Mouse (Mus musculus) left cerebral cortex, postnatal 25 days (tissue): ENCODE data around the gene Tle2. TPM values are rescaled to one million over a fixed set of nuclear protein-coding genes. Genes with fewer than 3 reads are reported as not detected.

Experiments used
- DNase-seq, 2 experiments: peaks; one replicate each; pipeline ENCODE4 v3.0.0; 2022; ENCODE audit warnings: low spot score in 2 of 2, mixed read lengths in 1 of 2
- intact Hi-C: fragments of 180-260 bp; cut with DNase I; formaldehyde crosslinking; loops from one replicate; pipeline ENCODE4 v1.15.1; 2025
- total RNA-seq, 2 experiments: library from RNA; stranded (reverse); gene quantifications; 2 replicates each; pipeline ENCODE4 v1.2.3; 2021

The Tle2 gene
- 10 to 100 TPM; 28.8 to 30.3 TPM for total RNA-seq

DNA sequence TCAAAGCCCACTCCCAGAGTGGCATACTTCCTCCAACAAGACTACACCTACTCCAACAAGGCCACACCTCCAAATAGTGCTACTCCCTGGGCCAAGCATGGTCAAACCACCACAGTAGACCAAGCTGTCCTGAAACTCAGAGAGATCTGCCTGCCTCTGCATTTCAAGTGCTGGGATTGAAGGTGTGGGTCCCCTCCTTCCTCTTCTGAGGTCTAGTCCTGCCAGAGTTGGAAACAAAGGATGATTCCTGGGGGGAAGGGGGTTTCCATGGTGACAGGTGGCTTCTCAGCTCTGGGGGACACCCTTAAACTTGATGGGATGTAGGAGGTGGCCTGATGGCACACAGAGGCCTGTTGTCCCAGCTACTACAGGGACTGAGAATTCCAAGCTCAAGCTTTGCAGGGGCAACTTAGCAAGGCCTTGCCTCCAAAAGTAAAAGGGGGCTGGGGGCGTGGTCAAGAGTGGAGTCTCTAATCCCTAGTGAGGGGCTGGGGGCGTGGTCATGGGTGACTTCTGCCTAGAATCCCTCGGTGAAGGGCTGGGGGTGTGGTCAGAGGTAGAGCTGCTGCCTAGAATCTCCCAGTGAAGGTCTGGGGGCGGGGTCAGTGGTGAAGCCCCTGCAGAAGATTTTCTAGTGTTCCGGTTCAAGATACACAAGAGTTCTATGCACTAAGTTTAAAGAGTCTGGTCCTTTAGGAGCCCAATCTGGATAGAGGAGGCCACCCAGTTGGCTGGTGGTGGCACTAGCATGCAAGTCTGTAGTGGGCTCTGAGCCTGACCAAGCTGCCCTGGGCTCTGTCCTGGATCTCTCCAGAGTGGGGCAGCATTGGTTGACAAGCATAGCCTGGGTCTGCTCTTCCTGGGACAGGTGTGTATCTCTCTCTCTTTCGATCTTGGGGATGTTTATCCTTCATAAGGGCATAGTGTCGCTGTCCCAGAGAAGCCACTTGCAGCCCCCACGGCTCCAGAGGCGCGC lies at the start of gene Tle2:
Tle2 (plus strand) TSS at position 481 of the 976 bp plus-strand sequence.
- intact Hi-C loops = no loop called here
- no peak for DNase-seq

- DNase-seq = no peak
- intact Hi-C loops = no loop called here
Measured at GRCm38 (mm10) chr10:81525017-81525694, 49.2 kb upstream of the Tle2 start.

DNA sequence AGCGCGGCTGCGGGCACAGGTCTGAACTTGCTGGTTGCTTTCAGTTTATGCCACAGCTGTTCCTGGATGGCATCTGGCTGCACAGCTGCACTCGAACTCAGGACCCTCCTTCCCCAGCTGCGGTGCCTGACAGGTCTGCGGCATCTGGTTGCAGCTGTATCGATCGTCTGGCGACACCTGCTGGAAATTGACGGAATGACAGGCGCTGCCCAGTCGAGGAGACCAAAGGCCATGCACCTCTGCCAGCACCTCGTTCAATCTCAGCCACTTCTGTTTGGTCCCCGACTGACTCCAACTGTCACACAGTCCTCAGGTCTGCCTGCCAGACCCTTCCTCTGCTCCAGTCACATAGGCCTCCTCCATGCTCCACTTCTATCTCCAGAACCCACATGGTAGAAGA lies 47.6 kb upstream of the Tle2 start:
- DNase-seq = peak; percentile 59 to 65
- intact Hi-C loops = loop anchor here (1.0 kb wide), 1 partner anchor 24 kb away; no protein-coding TSS in a partner anchor

DNA sequence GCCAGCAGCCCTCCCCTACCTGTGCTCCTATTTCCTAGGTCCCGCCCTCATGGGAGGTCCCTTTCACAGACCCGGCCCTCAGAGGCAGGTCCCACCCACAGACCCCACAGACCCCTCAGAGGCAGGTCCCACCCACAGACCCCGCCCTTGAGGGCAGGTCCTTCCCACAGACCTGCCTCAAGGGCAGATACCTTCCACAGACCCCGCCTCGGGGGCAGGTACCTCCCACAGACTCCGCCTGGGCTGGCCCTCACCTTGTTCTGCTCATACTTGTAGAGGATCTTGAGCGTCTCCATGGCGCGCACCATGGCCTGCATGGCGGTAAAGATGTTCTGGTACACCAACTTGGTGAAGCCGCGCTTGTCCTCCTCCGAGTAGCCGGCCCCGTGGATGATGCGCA lies 39.5 kb upstream of the Tle2 start:
- DNase-seq = no peak
- intact Hi-C loops = no loop called here

DNA sequence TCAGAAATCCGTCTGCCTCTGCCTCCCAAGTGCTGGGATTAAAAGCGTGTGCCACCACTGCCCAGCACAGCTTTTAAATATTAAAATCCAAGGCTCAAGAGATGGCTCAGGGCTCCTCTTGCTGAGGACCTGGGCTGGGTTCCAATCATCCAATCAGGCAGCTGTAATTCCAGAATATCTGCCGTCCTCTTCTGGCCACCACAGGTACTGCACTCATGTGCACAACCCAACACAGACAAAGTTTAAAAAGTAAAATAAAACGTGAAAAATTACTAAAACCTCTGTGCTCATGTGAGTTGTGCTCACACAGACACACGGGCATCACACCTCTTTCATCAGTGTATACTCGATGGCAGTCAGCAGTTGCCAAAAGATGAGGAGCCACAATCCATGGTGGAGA lies 37.6 kb upstream of the Tle2 start:
- intact Hi-C loops = no loop called here

DNA sequence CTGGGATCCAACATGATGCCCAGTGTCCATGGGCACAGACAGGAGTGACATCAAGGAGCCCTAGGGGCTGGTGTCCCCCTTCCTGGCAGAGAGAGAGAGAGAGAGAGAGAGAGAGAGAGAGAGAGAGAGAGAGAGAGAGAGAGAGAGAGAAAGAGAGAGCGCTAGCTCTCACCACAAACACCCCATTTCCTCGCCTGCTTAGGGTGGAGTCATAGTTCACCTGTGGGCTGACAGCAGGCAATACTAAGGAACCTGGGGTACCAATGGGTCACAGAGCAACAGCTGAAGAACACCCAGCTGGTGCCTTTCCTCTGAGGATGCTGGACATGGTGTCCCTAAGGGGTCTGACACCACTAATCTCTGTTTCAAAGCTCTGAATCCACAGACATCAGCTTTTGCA lies 36.9 kb upstream of the Tle2 start:
- intact Hi-C loops = no loop called here
- no peak for DNase-seq

More for the DNA sequence above, 37.6 kb upstream of the Tle2 start:
- no peak for DNase-seq

DNA sequence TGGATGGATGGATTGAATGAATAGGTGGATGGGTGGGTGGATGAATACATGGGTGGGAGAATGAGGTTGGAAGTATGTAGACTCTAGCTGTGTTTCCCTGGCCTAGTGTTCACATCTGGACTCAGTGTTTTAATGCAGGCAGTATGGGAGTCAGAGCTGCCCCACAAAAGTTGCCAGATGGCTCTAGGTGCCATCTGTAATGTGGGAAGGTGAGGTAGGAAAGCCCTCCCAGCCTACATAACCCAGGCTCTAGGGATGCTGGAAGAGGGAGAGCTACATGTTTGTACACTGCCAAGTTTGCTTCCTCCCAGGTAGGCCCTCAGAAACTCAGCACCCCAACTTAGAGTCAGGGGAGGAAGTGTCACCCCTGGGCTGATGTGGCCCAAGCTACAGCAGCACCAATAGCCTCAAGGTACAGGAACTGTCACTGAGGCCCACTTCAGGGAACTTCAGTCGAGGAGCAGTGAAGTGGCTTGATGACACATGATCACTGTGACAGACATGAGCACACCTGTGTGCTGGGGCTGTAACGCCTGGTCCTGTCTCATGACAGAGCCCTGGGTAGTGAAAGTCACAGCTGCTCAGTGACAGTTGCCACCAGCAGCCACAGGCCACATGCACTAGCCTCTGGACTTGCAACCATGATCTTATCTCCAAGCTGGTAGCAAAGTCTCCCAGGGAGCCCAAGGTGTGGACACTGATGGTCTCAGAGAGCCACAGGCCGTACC lies 35.9 kb upstream of the Tle2 start:
- peak in 1 of 2 experiments; percentile 67 for DNase-seq
- intact Hi-C loops = no loop called here

- no peak for DNase-seq
- intact Hi-C loops = no loop called here
Measured at GRCm38 (mm10) chr10:81541363-81541762, 33.0 kb upstream of the Tle2 start.

DNA sequence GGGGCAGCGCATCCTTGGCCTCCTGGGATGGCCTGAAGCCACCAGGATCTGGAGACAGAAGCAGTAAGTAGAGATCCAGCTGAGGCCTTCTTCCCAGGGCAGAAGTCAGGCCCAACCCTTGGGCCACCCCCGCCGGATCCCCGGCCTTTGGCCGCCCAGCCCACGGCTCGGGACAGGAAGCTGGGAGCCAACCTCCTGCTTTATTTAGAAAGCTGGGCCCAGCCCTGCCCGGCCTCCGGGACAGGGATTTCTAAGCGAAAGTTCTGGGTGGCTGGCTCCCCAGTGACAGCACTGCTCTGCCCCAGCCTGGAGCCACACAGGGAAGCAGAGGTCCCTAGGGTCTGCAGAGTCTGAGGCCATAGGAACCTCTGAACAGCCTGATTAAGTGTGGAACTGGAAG lies 32.6 kb upstream of the Tle2 start:
- intact Hi-C loops = no loop called here
- no peak for DNase-seq

DNA sequence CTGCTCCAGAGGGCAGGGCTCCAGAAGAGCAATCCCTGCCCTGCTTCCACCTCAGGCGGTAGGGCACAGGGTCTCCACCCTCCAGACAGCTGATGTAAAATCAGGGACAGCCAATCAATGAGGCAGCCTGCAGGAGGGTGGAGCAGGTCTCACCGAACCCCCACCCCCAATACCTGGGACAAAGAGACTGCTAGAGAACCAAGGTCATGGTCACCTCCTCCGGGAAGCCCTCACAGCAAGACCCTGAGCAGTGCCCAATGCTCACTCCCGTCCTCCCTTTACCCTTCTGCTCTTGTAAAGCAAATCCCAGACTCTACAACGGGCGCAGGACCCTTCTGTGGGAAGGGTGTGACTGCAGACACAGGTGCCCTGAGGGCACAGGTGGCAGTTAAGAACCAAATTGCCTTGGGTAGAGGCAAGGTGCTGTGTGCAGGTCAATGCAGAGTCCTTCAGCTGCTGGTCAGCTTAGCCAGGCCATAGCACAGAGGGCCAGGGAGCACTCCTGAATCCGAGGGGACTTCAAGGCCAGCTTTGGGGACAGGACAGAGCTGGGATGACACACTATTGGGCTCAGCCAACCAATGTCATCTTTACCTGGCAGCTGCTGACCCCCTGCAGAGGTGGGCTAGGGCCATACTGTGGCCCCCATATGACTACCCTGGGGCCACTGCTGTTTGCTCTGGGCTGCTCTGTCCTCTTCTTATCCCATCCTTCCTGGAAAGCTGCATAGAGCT lies 31.5 kb upstream of the Tle2 start:
- intact Hi-C loops = no loop called here
- DNase-seq = no peak

- no peak for DNase-seq
- intact Hi-C loops = no loop called here
Measured at GRCm38 (mm10) chr10:81543633-81544032, 30.7 kb upstream of the Tle2 start.

DNA sequence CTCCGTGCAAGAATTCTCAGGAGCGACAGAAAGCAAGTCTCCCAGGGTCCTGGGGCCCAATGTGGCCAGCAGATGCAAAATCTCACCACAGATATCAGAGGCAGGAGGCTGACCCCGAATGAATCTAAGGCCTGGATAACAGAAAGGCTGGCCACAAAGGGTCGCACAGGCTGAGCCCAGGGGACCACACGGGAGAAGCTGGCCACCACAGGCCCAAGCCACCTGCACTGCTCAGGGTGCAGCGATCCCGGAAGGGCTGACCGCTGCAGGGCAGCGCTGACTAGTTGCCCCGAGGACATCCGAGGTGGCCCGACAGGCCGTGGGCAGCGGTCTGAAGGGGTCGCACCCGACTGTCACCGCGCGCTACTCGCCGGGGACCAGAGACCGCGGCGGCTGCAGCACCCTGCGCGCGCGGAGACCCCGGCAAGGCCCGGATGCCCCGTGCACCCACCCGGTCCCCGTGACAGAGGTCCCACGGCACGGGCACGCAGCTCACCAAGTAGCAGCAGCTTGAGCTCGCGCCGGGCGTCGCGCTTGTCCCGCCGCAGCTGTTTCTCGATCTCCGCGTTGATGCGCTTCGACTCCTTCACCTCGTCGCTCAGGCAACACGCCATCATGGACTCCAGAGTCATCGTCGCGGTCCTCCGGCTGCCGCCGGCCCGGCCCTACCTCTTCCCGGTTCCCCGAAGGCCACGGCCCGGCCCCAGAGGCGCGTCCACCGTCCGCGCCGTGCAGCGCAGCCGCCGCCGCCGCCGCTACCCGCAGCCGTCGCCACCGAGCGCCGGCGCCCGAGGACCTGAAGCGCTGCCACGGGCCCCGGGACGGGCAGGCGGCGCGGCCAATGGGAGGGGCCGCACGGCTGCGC lies 29.8 kb upstream of the Tle2 start:
- DNase-seq = no peak
- intact Hi-C loops = no loop called here

- intact Hi-C loops = no loop called here
- peak; percentile 99 for DNase-seq
Measured at GRCm38 (mm10) chr10:81545161-81545747, 29.1 kb upstream of the Tle2 start, which contains the start of gene Gna11. Gna11 (minus strand) TSS chr10:81545190.

DNA sequence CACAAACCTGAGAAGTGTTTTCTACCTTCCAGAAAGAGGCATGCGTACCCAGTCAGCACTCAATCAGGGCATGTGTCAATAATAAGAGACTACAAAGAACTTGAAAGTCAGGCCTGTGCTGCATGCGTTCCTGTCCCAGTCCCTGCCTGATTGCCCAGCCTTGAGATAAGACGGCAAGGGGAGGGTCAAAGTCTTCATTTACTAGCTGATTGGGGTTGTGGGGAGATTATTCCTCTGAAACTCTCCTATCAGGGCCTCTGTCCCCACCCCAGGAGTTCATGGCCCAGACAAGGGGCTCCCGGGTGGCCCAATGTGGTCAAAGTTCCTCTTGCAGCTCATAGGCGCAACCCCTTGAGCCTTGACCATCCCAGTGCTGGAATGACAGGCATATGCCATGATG lies 28.0 kb upstream of the Tle2 start:
- intact Hi-C loops = no loop called here
- no peak for DNase-seq

- intact Hi-C loops = no loop called here
Measured at GRCm38 (mm10) chr10:81546788-81547571, 27.4 kb upstream of the Tle2 start.

GRCm38 (mm10) chr10:81548944-81549343 lies 25.4 kb upstream of the Tle2 start:
- no peak for DNase-seq
- intact Hi-C loops = no loop called here

More at GRCm38 (mm10) chr10:81546788-81547571, 27.4 kb upstream of the Tle2 start:
- no peak for DNase-seq

- DNase-seq = no peak
- intact Hi-C loops = loop anchor here (2.0 to 10.0 kb wide), 2 partner anchors 47 to 1865 kb away; partner anchors contain the start of genes Cdc34 and Gzmm
Measured at GRCm38 (mm10) chr10:81550257-81550656, 24.1 kb upstream of the Tle2 start.
